Mouse (Mus musculus): ENCODE measurements around the gene Faap20.
A peak's percentile ranks its signal among the peaks of the same experiment; 100 is the strongest.

Gene Faap20

DNA sequence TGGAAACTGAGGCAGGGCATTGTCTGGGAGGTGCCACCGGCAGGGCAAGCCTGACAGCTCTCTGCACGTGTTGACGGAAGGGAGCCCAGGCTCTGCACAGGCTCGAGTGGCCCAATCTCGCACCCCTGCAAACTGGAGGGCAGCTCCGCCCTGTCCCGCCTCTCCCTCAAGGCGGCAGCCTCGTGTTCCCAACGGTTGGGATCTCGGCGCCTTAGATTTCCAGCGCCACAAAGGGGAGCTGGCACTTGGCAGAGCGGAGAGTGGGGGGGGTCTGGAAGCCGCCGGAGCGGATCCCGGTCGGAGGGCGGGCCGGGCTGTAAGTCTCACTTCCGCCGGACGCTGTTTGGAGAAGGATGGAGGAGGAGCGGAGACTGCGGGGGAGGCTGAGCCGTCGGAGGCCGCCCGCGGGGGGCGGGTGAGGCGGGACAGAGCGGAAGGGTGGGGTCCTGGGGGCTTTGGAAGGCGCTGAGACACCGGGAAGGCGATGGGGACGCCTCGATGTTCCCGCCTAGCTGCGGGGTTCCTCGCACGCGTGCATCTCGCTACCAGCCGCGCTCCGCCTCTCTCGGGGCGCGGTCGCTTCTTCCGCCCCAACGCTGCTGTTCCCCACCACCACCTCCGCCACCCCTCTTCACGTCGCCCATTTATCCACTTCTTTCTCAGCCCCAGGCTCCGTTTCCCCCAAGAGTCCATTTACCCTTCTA lies at the start of gene Faap20:
Gene Faap20, plus strand, starts transcription at position 155 of the 704 bp plus-strand sequence.
- DNase-seq (ENCODE audit: low read depth): peak; percentile 86

DNA sequence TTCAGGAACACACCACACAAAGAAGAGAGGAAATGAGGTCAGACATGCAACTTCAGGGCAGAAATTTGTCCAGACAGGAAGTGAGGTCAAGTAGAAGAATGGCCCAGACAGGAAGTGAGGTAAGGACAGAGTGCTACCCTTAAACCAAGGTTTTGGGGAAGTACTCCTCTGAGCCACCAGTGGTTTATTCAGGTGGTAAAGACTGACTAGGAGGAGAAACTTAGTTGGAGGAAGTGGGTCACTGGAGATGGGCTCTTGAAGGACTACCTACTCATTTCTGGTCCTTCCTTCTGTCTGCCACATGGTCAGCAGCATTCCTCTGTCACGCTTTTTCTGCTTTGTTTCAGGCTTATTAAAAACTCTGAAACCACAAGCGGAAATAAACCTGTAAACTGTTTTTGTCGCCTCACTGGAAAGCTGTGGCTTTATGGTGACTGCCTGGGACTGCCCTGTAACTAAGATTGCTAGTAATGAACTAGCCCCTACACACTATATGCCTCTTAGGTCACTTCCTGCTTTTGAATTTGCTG lies 48.7 kb upstream of the Faap20 start:
- peak; percentile 95 for DNase-seq (ENCODE audit: low read depth)

GRCm38 (mm10) chr4:155201764-155202163 lies 47.8 kb upstream of the Faap20 start:
- no peak for DNase-seq (ENCODE audit: low read depth)

- no peak for DNase-seq (ENCODE audit: low read depth)
Observed at GRCm38 (mm10) chr4:155205919-155206318, 43.7 kb upstream of the Faap20 start.

DNA sequence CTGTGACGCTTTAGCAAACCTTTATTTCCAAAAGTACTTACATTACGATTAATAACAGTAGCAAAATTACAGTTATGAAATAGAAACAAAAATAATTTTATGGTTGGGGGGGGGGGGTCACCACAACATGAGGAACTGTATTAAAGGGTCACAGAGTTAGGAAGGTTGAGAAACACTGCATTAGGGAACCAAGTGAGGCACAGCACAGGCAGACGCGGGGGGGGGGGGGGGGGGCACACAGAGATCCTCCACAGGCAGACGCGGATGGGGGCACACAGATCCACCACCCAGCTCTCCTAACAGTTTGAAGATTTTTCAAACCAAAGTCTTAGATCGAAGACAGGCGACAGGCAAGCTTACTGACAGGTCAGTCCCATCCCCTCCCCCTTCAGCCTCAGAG lies 43.1 kb upstream of the Faap20 start:
- no peak for DNase-seq (ENCODE audit: low read depth)

DNA sequence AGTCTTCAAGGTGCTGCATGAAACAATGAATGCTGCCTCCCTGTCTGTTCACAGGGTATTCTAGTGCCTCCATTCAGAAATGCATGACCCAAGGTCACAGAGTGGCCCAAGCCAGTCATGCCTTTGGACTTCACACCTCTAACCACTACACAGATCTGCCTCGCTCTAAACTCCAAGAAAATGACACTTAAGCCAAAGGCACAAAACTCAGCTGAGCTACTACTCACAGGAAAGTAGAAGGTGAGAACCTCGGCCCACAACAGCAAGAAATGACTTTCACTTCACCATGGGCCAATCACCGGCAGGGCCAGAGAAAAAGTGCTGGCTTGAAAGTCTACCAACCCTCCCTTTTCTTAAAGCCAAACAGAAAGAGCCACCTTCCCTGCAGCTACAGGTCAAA lies 41.8 kb upstream of the Faap20 start:
- no peak for DNase-seq (ENCODE audit: low read depth)

GRCm38 (mm10) chr4:155208613-155209012 lies 41.0 kb upstream of the Faap20 start:
- no peak for DNase-seq (ENCODE audit: low read depth)

- DNase-seq (ENCODE audit: low read depth): no peak
Observed at GRCm38 (mm10) chr4:155209079-155209478, 40.5 kb upstream of the Faap20 start.

GRCm38 (mm10) chr4:155209494-155209893 lies 40.1 kb upstream of the Faap20 start:
- DNase-seq (ENCODE audit: low read depth): peak; percentile 63

- DNase-seq (ENCODE audit: low read depth): no peak
Observed at GRCm38 (mm10) chr4:155213052-155213751, 36.4 kb upstream of the Faap20 start.

GRCm38 (mm10) chr4:155213752-155214054 lies 35.9 kb upstream of the Faap20 start:
- no peak for DNase-seq (ENCODE audit: low read depth)

DNA sequence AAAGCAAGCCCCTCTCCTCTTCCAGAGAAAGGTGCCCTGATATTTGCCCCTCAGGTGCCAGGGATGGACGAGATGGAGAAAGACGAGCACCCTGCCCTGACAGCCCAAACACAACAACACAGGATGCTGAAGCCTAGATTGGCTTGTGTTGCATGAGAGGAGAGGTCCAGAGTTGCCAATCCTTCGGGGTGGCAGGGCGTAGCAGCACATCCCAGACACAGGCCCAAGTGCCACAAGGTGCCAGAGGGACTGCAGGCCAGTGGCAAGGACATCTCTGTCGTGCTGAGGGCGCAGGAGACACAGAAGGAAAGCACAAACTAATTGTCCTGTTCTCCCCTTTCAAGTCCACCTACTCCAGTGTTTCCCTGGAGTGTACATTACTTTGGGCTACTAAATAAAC lies 35.4 kb upstream of the Faap20 start:
- DNase-seq (ENCODE audit: low read depth): no peak

DNA sequence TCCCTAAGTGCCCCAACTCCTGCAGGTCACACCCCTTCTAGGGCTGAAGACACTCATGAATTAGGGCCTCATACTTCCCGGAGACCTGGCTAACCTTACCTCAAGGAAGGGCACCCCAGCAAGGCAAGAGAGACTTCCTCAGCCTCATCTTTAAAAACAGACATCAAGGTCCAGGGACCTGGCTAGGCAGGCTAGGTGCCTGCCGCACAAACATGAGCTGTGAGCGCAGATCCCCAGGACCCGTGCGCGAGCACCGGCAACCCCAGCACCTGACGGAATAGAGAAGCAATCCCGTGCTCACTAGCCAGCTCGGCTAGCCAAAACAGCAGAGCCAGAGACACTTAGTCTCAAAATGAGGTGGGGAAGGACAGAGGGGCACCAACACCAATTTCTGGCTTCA lies 34.8 kb upstream of the Faap20 start:
- no peak for DNase-seq (ENCODE audit: low read depth)

- DNase-seq (ENCODE audit: low read depth): no peak
Observed at GRCm38 (mm10) chr4:155215203-155215602, 34.4 kb upstream of the Faap20 start.

- no peak for DNase-seq (ENCODE audit: low read depth)
Observed at GRCm38 (mm10) chr4:155215773-155216630, 33.6 kb upstream of the Faap20 start.

GRCm38 (mm10) chr4:155217241-155218103 lies 32.1 kb upstream of the Faap20 start:
- DNase-seq (ENCODE audit: low read depth): peak; percentile 76

- DNase-seq (ENCODE audit: low read depth): peak; percentile 39
Observed at GRCm38 (mm10) chr4:155218104-155218732, 31.4 kb upstream of the Faap20 start.

GRCm38 (mm10) chr4:155219271-155220212 lies 30.1 kb upstream of the Faap20 start:
- peak; percentile 61 for DNase-seq (ENCODE audit: low read depth)

DNA sequence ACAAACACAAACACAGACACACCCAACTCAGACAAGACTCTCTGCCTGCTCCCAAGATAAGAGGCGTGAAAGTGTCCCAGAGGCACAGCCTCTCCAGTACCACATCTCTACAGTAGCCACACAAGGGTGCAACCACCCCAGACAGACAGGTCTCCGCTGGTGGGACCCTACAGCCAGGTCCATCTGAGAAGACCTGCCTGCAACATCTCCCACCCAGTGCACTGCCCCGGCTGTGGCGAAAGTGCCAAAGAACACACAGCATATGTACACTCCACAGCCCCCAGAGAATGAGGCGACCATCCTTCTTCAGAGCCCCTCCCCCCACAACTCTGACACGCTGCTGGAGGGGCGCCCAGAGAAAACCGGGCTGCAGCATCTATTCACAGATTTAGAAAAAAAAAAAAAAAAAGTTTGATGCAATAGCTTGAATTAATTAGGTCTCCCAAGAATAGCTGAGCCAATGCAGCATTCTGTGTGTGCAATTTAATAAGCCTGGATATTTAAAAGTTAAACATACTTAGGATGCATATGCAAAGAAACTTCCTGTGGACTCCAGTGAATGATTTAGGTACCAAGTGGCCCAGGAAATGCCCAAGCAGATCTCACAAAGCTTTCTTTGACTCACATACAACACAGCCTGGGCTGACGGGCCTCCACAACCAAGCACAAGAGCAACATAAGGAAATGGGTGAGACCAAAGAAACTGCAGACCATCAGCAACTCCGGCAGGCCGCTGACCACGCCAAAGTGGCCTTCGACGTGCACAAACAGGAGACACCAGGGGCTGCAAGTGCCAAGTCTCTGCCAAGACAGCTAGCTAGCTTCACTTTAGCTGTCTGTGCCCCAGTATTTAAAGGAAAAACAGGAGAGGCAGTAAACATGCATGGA lies 29.1 kb upstream of the Faap20 start:
- peak; percentile 56 for DNase-seq (ENCODE audit: low read depth)
